Mouse (Mus musculus) fibroblast of lung, adult 2 months (primary cell): ENCODE results near the gene Gm45837.

Source experiments
- DNase-seq: peaks from one replicate; pipeline ENCODE4 v3.0.0-alpha.2; 2011; ENCODE audit warnings: low read depth

Gm45837 gene

GRCm38 (mm10) chr7:101393015-101393414, 17.7 kb upstream of the Gm45837 start:
- DNase-seq = no peak

- DNase-seq = peak; percentile 78
These were observed 16.8 kb upstream of the Gm45837 start for GRCm38 (mm10) chr7:101393694-101394504.

- DNase-seq = no peak
These were observed 16.1 kb upstream of the Gm45837 start for GRCm38 (mm10) chr7:101394569-101394968.

- DNase-seq = no peak
These were observed 15.2 kb upstream of the Gm45837 start for GRCm38 (mm10) chr7:101395471-101395870.

- DNase-seq = no peak
These were observed 13.5 kb upstream of the Gm45837 start for GRCm38 (mm10) chr7:101397175-101397574.

- DNase-seq = no peak
These were observed 9.2 kb upstream of the Gm45837 start for GRCm38 (mm10) chr7:101401510-101401909.

- no peak for DNase-seq
These were observed 6.9 kb upstream of the Gm45837 start for GRCm38 (mm10) chr7:101403831-101404230.

GRCm38 (mm10) chr7:101412796-101413195, 2.1 kb downstream of the Gm45837 start:
- DNase-seq = peak; percentile 50

GRCm38 (mm10) chr7:101414209-101414608, 3.5 kb downstream of the Gm45837 start:
- DNase-seq = no peak

- DNase-seq = no peak
These were observed 4.2 kb downstream of the Gm45837 start for GRCm38 (mm10) chr7:101414661-101415511.

GRCm38 (mm10) chr7:101415512-101416100, 4.9 kb downstream of the Gm45837 start:
- no peak for DNase-seq

- DNase-seq = no peak
These were observed 5.7 kb downstream of the Gm45837 start for GRCm38 (mm10) chr7:101416391-101416790.

- no peak for DNase-seq
These were observed 8.5 kb downstream of the Gm45837 start for GRCm38 (mm10) chr7:101419013-101419770.

GRCm38 (mm10) chr7:101421529-101421928, 10.8 kb downstream of the Gm45837 start, which contains the start of gene Pde2a:
Gene Pde2a, plus strand, starts transcription at chr7:101421691.
- no peak for DNase-seq

GRCm38 (mm10) chr7:101422069-101422468, 11.4 kb downstream of the Gm45837 start:
- DNase-seq = no peak

GRCm38 (mm10) chr7:101422646-101423045, 12.0 kb downstream of the Gm45837 start:
- DNase-seq = no peak

- no peak for DNase-seq
These were observed 13.3 kb downstream of the Gm45837 start for GRCm38 (mm10) chr7:101423970-101424369.

GRCm38 (mm10) chr7:101426692-101427091, 16.0 kb downstream of the Gm45837 start:
- DNase-seq = no peak

- DNase-seq = no peak
These were observed 17.1 kb downstream of the Gm45837 start for GRCm38 (mm10) chr7:101427736-101428135.

- no peak for DNase-seq
These were observed 24.4 kb downstream of the Gm45837 start for GRCm38 (mm10) chr7:101435038-101435437.

GRCm38 (mm10) chr7:101437876-101438275, 27.2 kb downstream of the Gm45837 start:
- DNase-seq = no peak

- DNase-seq = no peak
These were observed 32.4 kb downstream of the Gm45837 start for GRCm38 (mm10) chr7:101443093-101443492.
